Mouse (Mus musculus) limb, embryonic 14.5 days (tissue): ENCODE results near the gene Snx29. TPM values are rescaled to one million over a fixed set of nuclear protein-coding genes. Genes with fewer than 3 reads are reported as not detected.

Source experiments
- ATAC-seq: fragments of 200-750 bp; cut with Nextera tagmentation; 2 replicates; pipeline ENCODE4 v1.8.0; 2017; ENCODE audit warnings: low read depth, moderate number of reproducible peaks, moderate TSS enrichment; ENCODE audit not compliant: low FRiP score
- DNase-seq: peaks from one replicate; pipeline ENCODE4 v3.0.0-alpha.2; 2015; ENCODE audit warnings: low spot score
- H3K27ac ChIP-seq: fragments of 300-500 bp; sonication (generic); replicated peaks from 2 replicates; pipeline ENCODE4 v1.5.1; 2014; ENCODE audit warnings: low read depth, mild to moderate bottlenecking, low read length, moderate library complexity, mixed read lengths
- H3K27me3 ChIP-seq: fragments of 300-500 bp; sonication (generic); 2 replicates; pipeline ENCODE4 v1.6.1; 2014; ENCODE audit warnings: low read length, mixed read lengths; ENCODE audit not compliant: control insufficient read depth, insufficient read depth
- H3K36me3 ChIP-seq: fragments of 300-500 bp; sonication (generic); 2 replicates; pipeline ENCODE4 v1.6.1; 2014; ENCODE audit warnings: mild to moderate bottlenecking, low read length, moderate library complexity, mixed read lengths; ENCODE audit not compliant: control insufficient read depth, insufficient read depth
- H3K4me1 ChIP-seq: fragments of 300-500 bp; sonication (generic); 2 replicates; pipeline ENCODE4 v1.6.1; 2014; ENCODE audit warnings: antibody characterized with exemption, low read length, mixed read lengths; ENCODE audit not compliant: control insufficient read depth, insufficient read depth
- H3K4me2 ChIP-seq: fragments of 300-500 bp; sonication (generic); replicated peaks from 2 replicates; pipeline ENCODE4 v1.6.1; 2014; ENCODE audit warnings: low read depth, mild to moderate bottlenecking, low read length, moderate library complexity; ENCODE audit not compliant: severe bottlenecking
- H3K4me3 ChIP-seq: fragments of 300-500 bp; sonication (generic); replicated peaks from 2 replicates; pipeline ENCODE4 v1.5.1; 2014; ENCODE audit warnings: low read length
- H3K9ac ChIP-seq: fragments of 300-500 bp; sonication (generic); 2 replicates; pipeline ENCODE4 v1.6.1; 2014; ENCODE audit warnings: mild to moderate bottlenecking, low read depth, low read length, moderate library complexity; ENCODE audit not compliant: severe bottlenecking
- H3K9me3 ChIP-seq: fragments of 300-500 bp; sonication (generic); 2 replicates; pipeline ENCODE4 v1.6.1; 2016; ENCODE audit warnings: low read length; ENCODE audit not compliant: control insufficient read depth
- POLR2A ChIP-seq: fragments of 200-500 bp; IDR thresholded peaks from 2 replicates; pipeline ENCODE4 v1.8.0; 2012; ENCODE audit warnings: inconsistent platforms, mild to moderate bottlenecking, moderate library complexity, borderline replicate concordance; ENCODE audit not compliant: insufficient read depth, insufficient read length; ENCODE audit errors: extremely low read depth
- WGBS: fragments of 180-500 bp; shearing (Covaris S2); extraction: QIAGEN DNeasy Blood & Tissue Kit; methylation state at CpG from one replicate; pipeline ENCODE4 v1.1.7; 2014; 5-methylcytosine and 5-hydroxymethylcytosine counted together
- polyA plus RNA-seq, 2 experiments: library from polyadenylated mRNA; depleted of rRNA in 1 of 2; stranded (reverse) in 1 of 2; unstranded in 1 of 2; fragments of >200 nt; fragmentation: Nextera tagmentation in 1 of 2; extraction: Ambion mirVana in 1 of 2; gene quantifications; 2 replicates each; pipeline versions ENCODE4 v1.2.1 to v1.2.3; 2012 to 2014

Gene Snx29
- polyA plus RNA-seq, 2 experiments, result 4.9 to 9.3 TPM

DNA sequence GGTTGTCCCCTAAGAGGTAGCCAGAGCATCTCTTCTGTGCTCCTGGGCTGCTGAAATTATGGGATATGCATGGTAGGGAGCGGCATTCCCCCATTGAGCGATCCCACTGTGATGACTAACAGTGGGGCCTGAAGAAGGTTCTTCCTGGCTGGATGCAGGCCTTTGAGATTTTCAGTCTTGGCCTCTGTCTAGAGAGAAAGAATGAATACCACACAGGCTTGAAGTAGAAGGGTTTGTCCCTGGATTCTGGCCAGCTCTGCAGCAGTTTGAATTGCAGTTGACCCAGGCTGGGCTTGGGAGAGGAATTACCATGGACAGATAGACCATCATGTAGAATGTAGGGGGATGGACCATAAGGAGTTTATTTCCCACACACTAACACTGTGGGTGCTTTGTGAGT is 159.5 kb downstream of the Snx29 start:
- ATAC-seq, result no peak
- TF ChIP-seq POLR2A, result no peak
- WGBS, result 97% methylated on average over 2 of the region's 2 CpGs
- H3K4me1 ChIP-seq, result no peaks in the 10 kb centered on the region
- no peak overlapping the region for H3K27ac ChIP-seq
- H3K9me3 ChIP-seq, result no peaks in the 10 kb centered on the region
- no peak overlapping the region for H3K9ac ChIP-seq
- no peaks in the 10 kb centered on the region for H3K27me3 ChIP-seq
- H3K36me3 ChIP-seq, result no peaks in the 10 kb centered on the region
- no peak for DNase-seq
- H3K4me2 ChIP-seq, result no peak overlapping the region
- no peak overlapping the region for H3K4me3 ChIP-seq

DNA sequence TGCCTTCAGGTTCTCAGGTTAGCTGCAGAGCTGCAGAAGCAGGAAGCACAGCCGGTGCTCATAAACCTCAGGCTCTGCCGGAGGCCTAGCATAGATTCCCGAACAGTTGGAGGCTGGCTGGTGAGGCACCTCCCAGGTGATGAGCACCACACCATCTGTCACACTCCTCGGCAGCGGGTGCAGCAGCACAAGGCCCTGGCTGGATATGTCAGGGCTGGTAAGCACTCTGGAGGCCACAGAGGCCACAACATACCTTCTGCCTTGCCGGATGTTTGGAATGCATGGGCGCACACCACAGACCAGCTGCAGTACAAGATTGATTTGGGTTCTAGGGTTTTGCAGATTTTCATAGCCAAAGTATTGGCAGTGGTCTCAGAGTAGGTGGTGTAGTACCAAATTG is 172.2 kb downstream of the Snx29 start:
- WGBS, result 32% methylated on average over 7 of the region's 7 CpGs
- peaks cover 12% of the 10 kb centered on the region; the same call in 1 of the 2 replicates for H3K4me1 ChIP-seq
- no peak for ATAC-seq
- H3K4me3 ChIP-seq, result no peak overlapping the region
- H3K27ac ChIP-seq, result no peak overlapping the region
- no peak overlapping the region for H3K4me2 ChIP-seq
- no peaks in the 10 kb centered on the region for H3K9me3 ChIP-seq
- DNase-seq, result no peak
- H3K9ac ChIP-seq, result no peak overlapping the region
- H3K36me3 ChIP-seq, result no peaks in the 10 kb centered on the region
- no peak for TF ChIP-seq POLR2A
- no peaks in the 10 kb centered on the region for H3K27me3 ChIP-seq

- no peak overlapping the region for H3K9ac ChIP-seq
- H3K9me3 ChIP-seq, result no peaks in the 10 kb centered on the region
- ATAC-seq (no peak), DNase-seq (no peak)
- no peaks in the 10 kb centered on the region for H3K36me3 ChIP-seq
- no peak overlapping the region for H3K4me2 ChIP-seq
- H3K27me3 ChIP-seq, result no peaks in the 10 kb centered on the region
- TF ChIP-seq POLR2A, result no peak
- no peak overlapping the region for H3K4me3 ChIP-seq
- no peak overlapping the region for H3K27ac ChIP-seq
- WGBS, result 83% methylated on average over 10 of the region's 10 CpGs
- peaks cover 12% of the 10 kb centered on the region; the same call in 1 of the 2 replicates for H3K4me1 ChIP-seq
These were observed 173.4 kb downstream of the Snx29 start for GRCm38 (mm10) chr16:11495923-11496616.

- H3K4me3 ChIP-seq, result no peak overlapping the region
- H3K27me3 ChIP-seq, result no peaks in the 10 kb centered on the region
- no peak overlapping the region for H3K4me2 ChIP-seq
- no peak overlapping the region for H3K9ac ChIP-seq
- no peaks in the 10 kb centered on the region for H3K36me3 ChIP-seq
- H3K9me3 ChIP-seq, result no peaks in the 10 kb centered on the region
- no peak overlapping the region for H3K27ac ChIP-seq
- H3K4me1 ChIP-seq, result peaks cover 12% of the 10 kb centered on the region; the same call in 1 of the 2 replicates
- ATAC-seq, result no peak
- WGBS, result 67% methylated on average over 3 of the region's 3 CpGs
- no peak for TF ChIP-seq POLR2A
- DNase-seq, result no peak
These were observed 174.0 kb downstream of the Snx29 start for GRCm38 (mm10) chr16:11496721-11497120.

GRCm38 (mm10) chr16:11500061-11500460 is 177.4 kb downstream of the Snx29 start:
- Histone ChIP-seq H3K27ac (no peak overlapping the region), H3K9me3 (no peaks in the 10 kb centered on the region), H3K4me3 (no peak overlapping the region), H3K27me3 (no peaks in the 10 kb centered on the region), H3K36me3 (no peaks in the 10 kb centered on the region), H3K4me1 (peaks cover 12% of the 10 kb centered on the region; the same call in 1 of the 2 replicates), H3K9ac (no peak overlapping the region), H3K4me2 (no peak overlapping the region)
- no peak for DNase-seq
- no peak for TF ChIP-seq POLR2A
- ATAC-seq, result no peak
- WGBS, result 80% methylated on average over 4 of the region's 4 CpGs

DNA sequence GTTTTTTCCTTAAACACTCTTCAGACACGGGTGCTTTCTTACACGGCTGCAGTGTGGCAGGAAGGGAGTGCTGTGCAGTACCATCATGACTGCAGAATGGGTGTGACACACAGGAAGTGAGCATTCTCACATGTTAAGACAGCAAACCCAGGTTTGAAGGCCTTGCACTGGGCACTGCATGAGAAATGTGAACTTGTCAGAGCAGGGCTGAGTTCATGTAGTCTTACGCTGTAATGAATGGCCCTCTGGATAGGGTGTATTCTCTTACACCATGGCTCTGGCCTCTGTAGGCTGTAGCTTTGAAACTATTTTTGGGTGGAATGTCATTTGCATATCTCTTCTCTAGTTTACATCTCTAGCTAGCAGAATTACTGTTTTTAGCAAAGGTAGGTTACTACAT is 178.4 kb downstream of the Snx29 start:
- no peak overlapping the region for H3K4me3 ChIP-seq
- no peaks in the 10 kb centered on the region for H3K36me3 ChIP-seq
- no peak overlapping the region for H3K27ac ChIP-seq
- no peak overlapping the region for H3K9ac ChIP-seq
- H3K27me3 ChIP-seq, result no peaks in the 10 kb centered on the region
- no peak for ATAC-seq
- 77% methylated on average over 3 of the region's 3 CpGs for WGBS
- no peak overlapping the region for H3K4me2 ChIP-seq
- H3K9me3 ChIP-seq, result no peaks in the 10 kb centered on the region
- no peak for DNase-seq
- TF ChIP-seq POLR2A, result no peak
- H3K4me1 ChIP-seq, result peaks cover 15% of the 10 kb centered on the region; the same call in 1 of the 2 replicates
